Mouse (Mus musculus): ENCODE measurements around the gene Rpp25l.
"Not testable (repeated sequence)": the region's sequence is repeated elsewhere in the genome, so short reads cannot be mapped to it uniquely, and the experiment has no call there.

- not testable (repeated sequence) for TF ChIP-seq EP300 (optimal IDR thresholded peaks at IDR 0.05); CTCF (IDR thresholded peaks at IDR 0.05; ENCODE audit: low read depth)
These were observed 24.8 kb downstream of the Rpp25l start for GRCm38 (mm10) chr4:41688562-41688961.
